In the genomic region with DNA sequence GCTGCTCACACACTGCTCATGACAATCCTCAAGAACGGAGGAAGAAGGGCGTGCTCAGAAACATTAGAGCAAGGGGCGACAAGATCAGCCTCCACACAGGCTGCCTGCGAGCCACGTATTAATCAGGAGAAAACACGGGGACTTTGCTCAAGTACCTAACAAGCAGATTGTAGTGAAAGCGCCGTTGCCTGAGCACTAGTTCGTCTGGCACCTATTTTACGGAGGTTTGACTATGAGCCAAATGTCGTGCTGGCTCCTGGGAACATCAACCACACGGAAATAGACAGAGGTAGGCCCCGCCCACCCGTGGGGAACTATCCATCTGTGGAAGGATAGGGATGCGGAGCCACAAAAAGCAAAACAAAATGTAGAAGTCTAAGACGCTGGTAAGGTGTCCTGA, we compare ENCODE assay signal across 19 mouse cellular contexts.
A peak's percentile ranks its signal among the peaks of the same experiment; 100 is the strongest.
DNase-seq lines count a peak whose midpoint lies in the region.
"Had no signal": no experiment of that assay in that cellular context is flagged by ENCODE, and none has a peak within 500 bp of the region (broad histone marks: within the 10 kb centered on the region; RNA-seq: fewer than 3 reads in every experiment).

No protein-coding gene starts in this region.

- DNase-seq in layer of hippocampus, adult 11-12 months (ENCODE audit: low spot score) = peak; percentile 21
- DNase-seq in layer of hippocampus, postnatal 36 days = no peak
- peak; percentile 37 to 45 for DNase-seq in left cerebral cortex, postnatal 25 days (ENCODE audit: low spot score in 2 of 2)
- DNase-seq in left cerebral cortex, adult 11 months (ENCODE audit: low spot score) = no peak
- peak; percentile 79 for DNase-seq in brain, adult 2 months (ENCODE audit: low read depth, low spot score)
- DNase-seq in right cerebral cortex, postnatal 36 days (ENCODE audit: low spot score in 2 of 2) = peak; percentile 29 to 34
- no peak for DNase-seq in urinary bladder, postnatal 10 days (ENCODE audit: low spot score)
- DNase-seq: adrenal gland, adult 8-10 months; B cell, adult 2 months; cerebellum, adult 18-20 months; forebrain, postnatal 0 days; gastrocnemius, postnatal 14 days; heart, adult 18-20 months; heart, postnatal 14 days; kidney, adult 9 months; kidney, postnatal 25 days; liver, embryonic 13.5 days; lung, adult 2 months; lung, postnatal 14 days had no signal

- intact Hi-C loops in left cerebral cortex, postnatal 25 days (cut with DNase I) = loop anchor here (2.0 to 10.0 kb wide), 2 partner anchors 61 to 95 kb away; no protein-coding TSS in a partner anchor

Comparison
In these comparisons a context has a peak if more than half of its experiments do, and no peak if none do; other contexts are left out.
1. DNase-seq: peak in layer of hippocampus, adult 11-12 months (single experiment), left cerebral cortex, postnatal 25 days (2 of 2), brain, adult 2 months (single experiment) and right cerebral cortex, postnatal 36 days (2 of 2); none in layer of hippocampus, postnatal 36 days (0 of 2), left cerebral cortex, adult 11 months (single experiment) and urinary bladder, postnatal 10 days (single experiment).